Mouse (Mus musculus) adrenal gland (tissue): ENCODE results near the gene Rhobtb1.

Source experiments
- intact Hi-C: fragments of 180-260 bp; cut with DNase I; formaldehyde crosslinking; loops from one replicate; pipeline ENCODE4 v1.15.1; 2025

Gene Rhobtb1

DNA sequence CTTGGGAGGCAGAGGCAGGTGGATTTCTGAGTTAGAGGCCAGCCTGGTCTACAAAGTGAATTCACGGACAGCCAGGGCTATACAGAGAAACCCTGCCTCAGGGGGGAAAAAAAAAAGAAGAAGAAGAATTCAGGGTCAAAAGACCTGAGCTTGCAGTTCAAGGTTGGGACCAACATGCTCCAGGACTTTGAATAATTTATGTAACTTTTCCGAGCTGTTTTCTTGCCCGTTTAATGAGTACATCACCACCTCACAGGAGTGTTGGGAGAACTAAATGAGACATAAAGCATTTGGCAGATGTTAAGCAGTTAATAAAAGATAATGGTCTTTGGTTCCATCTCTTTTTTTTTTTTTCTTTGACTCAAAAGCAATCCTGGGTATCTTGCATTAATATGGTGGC lies 10.3 kb downstream of the Rhobtb1 start:
- intact Hi-C loops = loop anchor here (10.0 kb wide), 1 partner anchor 257 kb away; no protein-coding TSS in a partner anchor

DNA sequence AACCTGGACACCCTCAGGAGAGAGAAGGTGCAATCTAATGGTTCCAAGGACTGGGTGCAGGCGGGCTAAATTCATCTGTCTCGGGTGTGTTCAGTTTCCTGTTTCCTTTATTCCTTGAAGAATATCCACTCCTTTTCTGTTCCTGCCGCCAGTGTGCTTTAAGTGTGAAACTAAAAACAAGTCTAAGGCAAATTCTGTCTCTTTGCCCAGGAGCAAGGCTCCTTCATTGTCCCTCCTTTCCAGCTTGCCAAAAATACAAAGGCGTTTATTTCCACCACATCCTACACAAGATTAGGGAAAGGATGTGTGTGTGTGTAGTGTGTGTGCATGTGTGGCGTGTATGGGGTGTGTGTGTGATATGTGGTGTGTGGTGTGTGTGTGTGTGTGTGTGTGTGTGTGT lies 11.3 kb downstream of the Rhobtb1 start:
- intact Hi-C loops = loop anchor here (10.0 kb wide), 1 partner anchor 258 kb away; no protein-coding TSS in a partner anchor

GRCm38 (mm10) chr10:69163216-69163615 lies 12.0 kb downstream of the Rhobtb1 start:
- intact Hi-C loops = loop anchor here (10.0 kb wide), 1 partner anchor 258 kb away; no protein-coding TSS in a partner anchor

DNA sequence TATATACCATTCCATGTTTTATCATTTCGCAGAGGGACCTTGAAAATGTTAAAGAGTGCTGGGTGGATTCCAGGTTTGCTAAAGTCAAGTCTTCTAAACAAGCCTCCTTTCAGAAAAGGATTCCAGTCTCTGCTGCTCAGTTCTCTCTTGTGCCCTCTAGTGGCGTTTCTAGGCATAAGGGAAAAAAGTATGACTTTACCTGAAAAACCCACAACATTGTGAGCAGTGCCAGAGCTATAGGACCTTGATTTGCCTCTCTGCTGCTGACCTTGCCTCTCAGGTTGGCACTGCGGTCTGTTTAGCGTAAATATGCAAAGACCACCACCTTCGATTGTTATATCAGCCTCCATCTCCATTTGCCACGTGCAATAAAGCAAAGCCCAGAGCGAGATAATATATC lies 13.9 kb downstream of the Rhobtb1 start:
- intact Hi-C loops = loop anchor here (10.0 kb wide), 1 partner anchor 260 kb away; no protein-coding TSS in a partner anchor

GRCm38 (mm10) chr10:69165847-69166246 lies 14.6 kb downstream of the Rhobtb1 start:
- intact Hi-C loops = loop anchor here (10.0 kb wide), 1 partner anchor 261 kb away; no protein-coding TSS in a partner anchor

- intact Hi-C loops = loop anchor here (10.0 kb wide), 1 partner anchor 262 kb away; no protein-coding TSS in a partner anchor
These were observed 15.3 kb downstream of the Rhobtb1 start for GRCm38 (mm10) chr10:69166514-69166913.

- intact Hi-C loops = no loop called here
These were observed 21.2 kb downstream of the Rhobtb1 start for GRCm38 (mm10) chr10:69172412-69172811.

DNA sequence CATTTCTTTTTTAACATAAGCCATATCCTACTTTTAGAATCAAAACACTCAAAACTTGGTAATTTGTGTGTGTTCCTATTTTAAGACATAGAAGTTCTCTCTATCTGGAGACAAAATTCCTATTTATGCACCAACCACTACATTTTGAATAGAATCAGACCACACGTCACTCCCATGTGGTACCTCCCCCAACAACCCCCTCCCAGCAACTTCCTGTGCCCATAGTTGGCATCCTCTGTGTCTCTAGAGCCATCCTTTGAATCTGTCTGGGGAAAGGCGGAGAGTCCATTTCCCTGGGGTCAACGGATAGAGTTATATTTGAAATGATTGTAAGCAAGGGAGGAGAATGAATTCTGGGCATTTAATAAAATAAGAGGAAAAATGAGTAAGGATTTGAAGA lies 24.9 kb downstream of the Rhobtb1 start:
- intact Hi-C loops = no loop called here

- intact Hi-C loops = no loop called here
These were observed 28.1 kb downstream of the Rhobtb1 start for GRCm38 (mm10) chr10:69179341-69179740.

DNA sequence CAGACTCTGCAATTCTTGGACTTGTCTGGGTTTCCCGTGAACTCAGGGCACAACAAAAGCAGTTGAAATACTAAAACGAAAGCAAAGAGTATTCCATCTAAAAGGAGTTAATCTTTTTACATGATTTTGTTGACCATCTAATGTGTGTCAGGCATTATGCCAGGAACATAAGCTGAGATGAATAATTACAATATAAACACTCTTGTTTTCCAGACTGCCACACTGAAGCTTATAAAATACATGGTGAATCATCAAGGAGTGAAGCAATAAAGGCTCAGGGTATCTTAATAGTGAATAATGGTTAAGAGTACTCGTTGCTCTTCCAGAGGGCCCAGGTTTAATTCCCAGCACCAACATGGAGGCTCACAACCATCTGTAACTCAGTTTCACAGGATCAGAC lies 29.8 kb downstream of the Rhobtb1 start:
- intact Hi-C loops = no loop called here

GRCm38 (mm10) chr10:69184903-69185302 lies 33.7 kb downstream of the Rhobtb1 start:
- intact Hi-C loops = no loop called here

GRCm38 (mm10) chr10:69185431-69185830 lies 34.2 kb downstream of the Rhobtb1 start:
- intact Hi-C loops = no loop called here

- intact Hi-C loops = loop anchor here (1.0 kb wide), 1 partner anchor 121 kb away; no protein-coding TSS in a partner anchor
These were observed 35.0 kb downstream of the Rhobtb1 start for GRCm38 (mm10) chr10:69185894-69186893.

DNA sequence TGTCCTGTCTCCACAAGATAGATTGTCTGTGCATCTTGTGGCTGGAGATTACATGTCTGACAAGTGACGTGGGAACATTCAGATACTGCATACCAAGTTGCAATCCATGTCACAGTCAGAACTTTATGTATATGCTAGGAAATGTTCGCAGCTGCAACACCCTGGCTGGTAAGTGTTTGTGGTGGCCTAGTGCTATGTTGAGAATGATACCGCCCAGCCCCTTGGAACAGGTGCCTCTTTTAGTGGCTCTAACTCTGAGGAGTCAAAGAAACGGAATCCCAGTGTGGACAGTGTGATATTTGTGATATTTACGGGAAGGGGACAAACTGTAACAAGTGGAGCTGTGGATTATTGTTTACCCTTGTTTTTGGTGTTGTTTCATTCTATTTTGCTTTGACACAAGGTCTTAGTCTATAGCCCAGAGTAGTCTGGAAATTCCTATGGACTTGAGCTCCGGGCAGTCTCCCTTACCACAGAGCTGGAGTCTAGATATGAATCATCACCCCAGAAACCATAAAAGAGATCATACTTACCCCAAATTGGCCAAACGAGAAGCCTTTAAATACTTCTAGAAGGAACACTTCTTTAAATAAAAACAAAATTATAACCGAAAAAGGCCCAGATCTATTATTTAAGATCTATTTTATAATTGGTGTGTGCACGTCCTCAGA lies 36.7 kb downstream of the Rhobtb1 start:
- intact Hi-C loops = no loop called here

- intact Hi-C loops = no loop called here
These were observed 39.4 kb downstream of the Rhobtb1 start for GRCm38 (mm10) chr10:69190434-69191160.

- intact Hi-C loops = loop anchor here (1.0 kb wide), 1 partner anchor 114 kb away; no protein-coding TSS in a partner anchor
These were observed 41.0 kb downstream of the Rhobtb1 start for GRCm38 (mm10) chr10:69192266-69192665.

GRCm38 (mm10) chr10:69193721-69194120 lies 42.5 kb downstream of the Rhobtb1 start:
- intact Hi-C loops = no loop called here

- intact Hi-C loops = no loop called here
These were observed 53.6 kb downstream of the Rhobtb1 start for GRCm38 (mm10) chr10:69204677-69205400.

DNA sequence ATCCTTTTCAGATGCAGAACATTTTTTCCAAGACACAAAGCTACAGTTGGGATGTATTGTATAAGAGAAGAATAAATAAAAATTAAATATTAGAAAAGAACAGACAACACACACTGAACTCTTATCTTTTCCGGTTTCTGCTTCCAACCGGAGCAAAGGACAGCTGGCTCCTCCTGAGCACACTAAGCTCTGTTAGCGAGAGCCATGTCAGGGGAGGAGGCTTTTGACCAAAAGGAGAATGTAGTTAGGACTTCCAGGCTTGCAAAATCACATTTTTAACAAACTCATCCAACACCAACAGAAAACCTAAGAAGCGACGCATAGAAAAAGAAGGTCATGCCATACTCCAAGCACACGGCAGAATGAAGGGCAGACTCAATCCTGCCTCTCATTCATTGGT lies 54.8 kb downstream of the Rhobtb1 start:
- intact Hi-C loops = no loop called here

DNA sequence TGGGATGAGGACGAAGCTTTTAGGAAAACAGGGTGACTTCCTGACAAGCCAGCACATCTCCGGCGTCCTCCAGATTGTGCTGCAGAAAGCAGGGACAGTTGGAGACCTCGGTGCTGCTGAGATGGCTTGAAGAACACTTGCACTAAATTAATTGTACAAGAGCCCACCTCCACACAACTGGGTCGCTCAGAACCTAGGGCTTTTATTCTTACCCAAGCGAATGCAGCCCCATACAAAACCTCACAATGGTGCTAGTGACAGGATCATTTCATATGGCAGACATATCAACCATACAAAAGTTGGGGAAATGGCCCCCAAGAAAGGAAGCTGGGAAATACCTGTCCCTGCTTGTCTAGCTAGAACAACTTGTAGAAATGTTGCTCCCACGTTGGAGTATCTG lies 56.2 kb downstream of the Rhobtb1 start:
- intact Hi-C loops = no loop called here
